Mouse (Mus musculus): ENCODE data around the gene Srarp.

DNA sequence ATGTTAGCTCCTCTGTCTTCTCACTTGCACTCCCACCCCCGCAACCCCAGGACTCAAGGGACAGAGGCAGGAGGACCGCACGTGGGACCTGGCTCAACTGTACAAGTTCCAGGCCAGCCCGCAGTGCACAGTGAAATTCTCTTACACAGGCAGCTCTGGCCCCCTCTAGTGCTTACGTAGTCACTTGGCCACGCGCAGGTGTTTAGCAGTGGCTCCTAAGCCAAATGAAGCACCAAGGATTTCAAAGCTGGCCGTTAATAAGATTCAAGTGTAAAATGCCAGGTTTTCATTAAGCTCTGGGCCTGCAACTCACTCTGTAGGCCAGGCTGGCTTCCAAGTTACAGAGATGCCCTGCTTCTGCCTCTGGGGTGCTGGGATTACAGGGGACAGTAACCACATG lies 43.5 kb upstream of the Srarp start:
- TF ChIP-seq POLR2A (IDR thresholded peaks at IDR 0.05; ENCODE audit: insufficient read depth, low read depth, low read length) = no peak
- no peak for TF ChIP-seq CTCF (IDR thresholded peaks at IDR 0.05; ENCODE audit: insufficient read depth, low read depth, low read length)

Data from olfactory bulb, adult 2 months (tissue).